Mouse (Mus musculus) stomach, postnatal 0 days (tissue): ENCODE data around the gene Rassf6.

Source experiments
- CTCF ChIP-seq: IDR thresholded peaks from 2 replicates; pipeline ENCODE4 v1.5.1; 2016; ENCODE audit warnings: antibody characterized with exemption, low read depth, mild to moderate bottlenecking, moderate library complexity
- EP300 ChIP-seq: optimal IDR thresholded peaks from 2 replicates; pipeline ENCODE3; 2016; ENCODE audit warnings: antibody characterized with exemption

GRCm38 (mm10) chr5:90584799-90585198 lies 55.7 kb downstream of the Rassf6 start:
- no peak for TF ChIP-seq EP300
- TF ChIP-seq CTCF = no peak
